ENCODE assay signal across 9 mouse cellular contexts in genomic region chr14:102979831-102980230, GRCm38 (mm10). TPM values are rescaled to one million over a fixed set of nuclear protein-coding genes. Genes with fewer than 3 reads are reported as not detected.
DNase-seq lines count a peak whose midpoint lies in the region; ATAC-seq and TF ChIP-seq lines count a peak whose summit lies in the region.
"Had no signal": no experiment of that assay in that cellular context is flagged by ENCODE, and none has a peak within 500 bp of the region (broad histone marks: within the 10 kb centered on the region; RNA-seq: fewer than 3 reads in every experiment).

No protein-coding gene starts in this region.

- peaks cover 3% of the 10 kb centered on the region; the same call in 1 of the 2 replicates for H3K4me1 ChIP-seq in heart, adult 2 months (ENCODE audit: control insufficient read depth, insufficient read depth, low read length)
- H3K4me1 ChIP-seq in bone marrow macrophage, adult 2 months (ENCODE audit: control insufficient read depth, insufficient read depth, low read length) = peaks cover 14% of the 10 kb centered on the region
- H3K4me1 ChIP-seq in hindbrain, embryonic 14.5 days (replicated peaks; ENCODE audit: control insufficient read depth, insufficient read depth, low read length) = peaks cover 9% of the 10 kb centered on the region

- H3K9me3 ChIP-seq in hindbrain, embryonic 14.5 days (ENCODE audit: control insufficient read depth, low read length) = no peaks in the 10 kb centered on the region

- H3K27ac ChIP-seq in heart, adult 2 months = peak overlapping the region; percentile 96
- H3K27ac ChIP-seq in bone marrow macrophage, adult 2 months (ENCODE audit: insufficient read depth, low read depth, low read length) = no peak overlapping the region
- no peak overlapping the region for H3K27ac ChIP-seq in hindbrain, embryonic 14.5 days

- H3K36me3 ChIP-seq in heart, adult 2 months (ENCODE audit: control insufficient read depth, insufficient read depth, low read length) = peaks cover 7% of the 10 kb centered on the region
- no peaks in the 10 kb centered on the region for H3K36me3 ChIP-seq in hindbrain, embryonic 14.5 days (replicated peaks; ENCODE audit: control insufficient read depth, insufficient read depth)
- H3K36me3 ChIP-seq: G1E had no signal

- TF ChIP-seq POLR2A in heart, adult 2 months (IDR thresholded peaks at IDR 0.05; ENCODE audit: insufficient read depth, low read depth, low read length) = no peak
- TF ChIP-seq POLR2A in bone marrow macrophage, adult 2 months (IDR thresholded peaks at IDR 0.05; ENCODE audit: borderline replicate concordance, low read depth, low read length) = no peak

- no peaks in the 10 kb centered on the region for H3K27me3 ChIP-seq in heart, adult 2 months (ENCODE audit: control insufficient read depth, insufficient read depth, low read length)
- H3K27me3 ChIP-seq in hindbrain, embryonic 14.5 days (ENCODE audit: control insufficient read depth, insufficient read depth, low read length) = 0 out of 2 replicates have a peak, but pooled peaks cover 8% of the 10 kb centered on the region

- no peak for TF ChIP-seq EP300 in heart, adult 2 months (IDR thresholded peaks at IDR 0.05; ENCODE audit: insufficient read depth, low read depth, low read length)

- TF ChIP-seq CTCF in heart, adult 2 months (IDR thresholded peaks at IDR 0.05) = no peak
- TF ChIP-seq CTCF in bone marrow macrophage, adult 2 months (IDR thresholded peaks at IDR 0.05; ENCODE audit: low read depth, low read length) = no peak

- peak in 1 of 2 experiments; percentile 17 for DNase-seq in heart, adult 2 months
- DNase-seq in heart, postnatal 14 days = no peak
- no peak for DNase-seq in hindbrain, embryonic 14.5 days (ENCODE audit: low spot score)
- no peak for DNase-seq in left cerebral cortex, adult 11 months (ENCODE audit: low spot score)
- no peak for DNase-seq in left cerebral cortex, postnatal 14 days (ENCODE audit: low spot score in 2 of 2)

- peak overlapping the region; percentile 64; the same call in 1 of the 2 replicates for H3K9ac ChIP-seq in heart, adult 2 months (ENCODE audit: low read depth, low read length)
- peak overlapping the region; percentile 22 for H3K9ac ChIP-seq in hindbrain, embryonic 14.5 days

- no peaks in the 10 kb centered on the region for H3K79me2 ChIP-seq in heart, adult 2 months (replicated peaks; ENCODE audit: control insufficient read depth, insufficient read depth, low read length)

- ATAC-seq in hindbrain, embryonic 14.5 days (ENCODE audit: low FRiP score) = no peak
- ATAC-seq in megakaryocyte, adult 5-6 weeks (ENCODE audit: poor library complexity, severe bottlenecking) = peak; percentile 6; the same call in 1 of the 2 replicates
- no peak for ATAC-seq in activated CD4-positive, CD25-positive, alpha-beta regulatory T cell, adult 4 months

- whole genome bisulfite sequencing in heart, adult 2 months = 20% methylated on average over 10 of the region's 10 CpGs
- 12% methylated on average over 10 of the region's 10 CpGs for WGBS in hindbrain, embryonic 14.5 days

- H3K4me2 ChIP-seq in hindbrain, embryonic 14.5 days (replicated peaks) = peak overlapping the region; percentile 50

- H3K4me3 ChIP-seq in heart, adult 2 months = peak overlapping the region; percentile 93
- H3K4me3 ChIP-seq in bone marrow macrophage, adult 2 months (ENCODE audit: insufficient read depth, low read length) = peak overlapping the region; percentile 55
- peak overlapping the region; percentile 83 for H3K4me3 ChIP-seq in hindbrain, embryonic 14.5 days (replicated peaks; ENCODE audit: low read length)

- intact Hi-C loops in heart, adult 2 months (cut with DNase I) = loop anchor here (2.0 to 5.0 kb wide), 4 partner anchors 78 to 468 kb away; no protein-coding TSS in a partner anchor
- intact Hi-C loops in heart, postnatal 14 days (cut with DNase I) = loop anchor here (5.0 to 10.0 kb wide), 4 partner anchors 73 to 795 kb away; no protein-coding TSS in a partner anchor
- intact Hi-C loops in left cerebral cortex, postnatal 14 days (cut with DNase I) = loop anchor here (2.0 to 5.0 kb wide), 4 partner anchors 78 to 1033 kb away; no protein-coding TSS in a partner anchor

RNA-seq across cellular contexts. Expression of gene Kctd12, which starts 2.6 kb away (rescaled TPM):
- total RNA-seq in heart, adult 2 months (2021) = 10 to 100 TPM; 18.1 to 22.3 TPM
- 7.1 and 11.3 TPM in 2 replicates for polyA plus RNA-seq in heart, adult 2 months (2012; rRNA removed)
- 10 to 100 TPM; 29.7 to 29.8 TPM for total RNA-seq in heart, postnatal 14 days (2021)
- 131 TPM in 2 replicates for polyA plus RNA-seq in bone marrow macrophage, adult 2 months (2012; ENCODE audit: insufficient read depth, insufficient read length, missing spikeins)
- polyA plus RNA-seq in hindbrain, embryonic 14.5 days (2014; fragmentation: Nextera tagmentation; extraction: Ambion mirVana) = 25.0 and 31.1 TPM in 2 replicates
- total RNA-seq in megakaryocyte, adult 5-6 weeks (2015) = 460 and 558 TPM in 2 replicates
- total RNA-seq in megakaryocyte, adult 5-6 weeks (2017) = 335 and 358 TPM in 2 replicates
- 10 to 100 TPM; 49.7 to 56.8 TPM for total RNA-seq in left cerebral cortex, postnatal 14 days (2021)
- polyA plus RNA-seq in activated CD4-positive, CD25-positive, alpha-beta regulatory T cell, adult 4 months (2017; shearing (Covaris generic)) = 1 to 10 TPM; 1.3 to 1.6 TPM

Comparison
In these comparisons a context has a peak if more than half of its experiments do, and no peak if none do; other contexts are left out.
1. RNA of gene Kctd12, which starts 2.6 kb away (total RNA-seq): 335 to 558 TPM in megakaryocyte, adult 5-6 weeks; 49.7 to 56.8 TPM in left cerebral cortex, postnatal 14 days, 29.7 to 29.8 TPM in heart, postnatal 14 days and 18.1 to 22.3 TPM in heart, adult 2 months; every median in the first group is over 4 times any median in the second.
2. Peak in every context shown above with its lines, with median percentiles within 50 percentile points of each other: H3K4me3 ChIP-seq.